Comparison of ENCODE assay signal across 8 mouse cellular contexts in genomic region chr4:151108834-151109241, GRCm38 (mm10). TPM values are rescaled to one million over a fixed set of nuclear protein-coding genes. Genes with fewer than 3 reads are reported as not detected.
DNase-seq lines count a peak whose midpoint lies in the region; ATAC-seq lines count a peak whose summit lies in the region.

No protein-coding gene starts in this region.

- peak overlapping the region; percentile 99 for H3K4me2 ChIP-seq in kidney, embryonic 14.5 days (replicated peaks; ENCODE audit: low read depth, low read length)
- H3K4me2 ChIP-seq in hindbrain, embryonic 13.5 days = peak overlapping the region; percentile 82
- peak overlapping the region; percentile 82 for H3K4me2 ChIP-seq in midbrain, embryonic 12.5 days (replicated peaks)

- H3K27me3 ChIP-seq in kidney, embryonic 14.5 days (ENCODE audit: control insufficient read depth, insufficient read depth, low read length) = peaks cover 32% of the 10 kb centered on the region
- H3K27me3 ChIP-seq in hindbrain, embryonic 13.5 days = no peaks in the 10 kb centered on the region; the same call in 1 of the 2 replicates
- peaks cover 6% of the 10 kb centered on the region; the same call in 1 of the 2 replicates for H3K27me3 ChIP-seq in midbrain, embryonic 12.5 days

- no peaks in the 10 kb centered on the region for H3K4me1 ChIP-seq in kidney, embryonic 14.5 days (ENCODE audit: control insufficient read depth, insufficient read depth, low read length)
- peaks cover 2% of the 10 kb centered on the region; the same call in 1 of the 2 replicates for H3K4me1 ChIP-seq in brown adipose tissue, adult 24 weeks (ENCODE audit: control insufficient read depth, insufficient read depth, insufficient read length, low read length)
- peaks cover 35% of the 10 kb centered on the region for H3K4me1 ChIP-seq in hindbrain, embryonic 13.5 days (replicated peaks)
- H3K4me1 ChIP-seq in midbrain, embryonic 12.5 days = peaks cover 29% of the 10 kb centered on the region

- peak overlapping the region; percentile 40 for H3K9ac ChIP-seq in kidney, embryonic 14.5 days (ENCODE audit: low read depth, low read length)
- peak overlapping the region; percentile 95 for H3K9ac ChIP-seq in hindbrain, embryonic 13.5 days
- H3K9ac ChIP-seq in midbrain, embryonic 12.5 days (replicated peaks) = peak overlapping the region; percentile 95

- 2% methylated on average over 15 of the region's 20 CpGs for WGBS in kidney, embryonic 14.5 days
- 6% methylated on average over 11 of the region's 20 CpGs for WGBS in hindbrain, embryonic 13.5 days
- 7% methylated on average over 10 of the region's 20 CpGs for WGBS in midbrain, embryonic 12.5 days

- no peak for DNase-seq in kidney, postnatal 25 days
- DNase-seq in urinary bladder, postnatal 36 days (ENCODE audit: low spot score in 2 of 2) = no peak
- DNase-seq in thymus, adult 18-20 months = no peak
- no peak for DNase-seq in frontal cortex, adult 2 months (ENCODE audit: extremely low spot score in 1 of 2, low spot score in 1 of 2)

- peak overlapping the region; percentile 76 for H3K4me3 ChIP-seq in kidney, embryonic 14.5 days (ENCODE audit: low read length)
- H3K4me3 ChIP-seq in brown adipose tissue, adult 24 weeks (ENCODE audit: insufficient read depth, low read depth, low read length) = peak overlapping the region; percentile 55
- peak overlapping the region; percentile 88 for H3K4me3 ChIP-seq in hindbrain, embryonic 13.5 days
- H3K4me3 ChIP-seq in midbrain, embryonic 12.5 days = peak overlapping the region; percentile 87

- no peak for ATAC-seq in kidney, embryonic 14.5 days (ENCODE audit: low FRiP score, low TSS enrichment)
- no peak for ATAC-seq in hindbrain, embryonic 13.5 days (ENCODE audit: low FRiP score)
- ATAC-seq in midbrain, embryonic 12.5 days (ENCODE audit: low FRiP score, low read depth) = no peak

- no peaks in the 10 kb centered on the region for H3K36me3 ChIP-seq in kidney, embryonic 14.5 days (ENCODE audit: control insufficient read depth, insufficient read depth, low read length)
- H3K36me3 ChIP-seq in hindbrain, embryonic 13.5 days = no peaks in the 10 kb centered on the region
- no peaks in the 10 kb centered on the region for H3K36me3 ChIP-seq in midbrain, embryonic 12.5 days

- no peak overlapping the region for H3K27ac ChIP-seq in kidney, embryonic 14.5 days (ENCODE audit: low read depth, low read length)
- no peak overlapping the region for H3K27ac ChIP-seq in brown adipose tissue, adult 24 weeks (replicated peaks; ENCODE audit: low read depth, low read length)
- H3K27ac ChIP-seq in hindbrain, embryonic 13.5 days = peak overlapping the region; percentile 98
- H3K27ac ChIP-seq in midbrain, embryonic 12.5 days (replicated peaks) = peak overlapping the region; percentile 95

- no peaks in the 10 kb centered on the region for H3K9me3 ChIP-seq in kidney, embryonic 14.5 days (ENCODE audit: control insufficient read depth, low read length)
- H3K9me3 ChIP-seq in hindbrain, embryonic 13.5 days = no peaks in the 10 kb centered on the region
- no peaks in the 10 kb centered on the region for H3K9me3 ChIP-seq in midbrain, embryonic 12.5 days

RNA-seq across cellular contexts. Expression of gene Gm13090, which starts 19.5 kb away (rescaled TPM):
- not detected in 2 replicates for polyA plus RNA-seq in kidney, embryonic 14.5 days (2014; fragmentation: Nextera tagmentation; extraction: Ambion mirVana)
- not detected in 2 replicates for polyA plus RNA-seq in brown adipose tissue, adult 24 weeks (2012; ENCODE audit: insufficient read depth, insufficient read length, missing spikeins)
- polyA plus RNA-seq in hindbrain, embryonic 13.5 days (2015; fragmentation: Nextera tagmentation; extraction: Ambion mirVana) = not detected in 2 replicates
- polyA plus RNA-seq in midbrain, embryonic 12.5 days (2016; fragmentation: Nextera tagmentation; extraction: Ambion mirVana) = 0.43 TPM in 1 of 2 replicates, not detected in the other
- not detected in 2 replicates for polyA plus RNA-seq in frontal cortex, adult 2 months (2012; rRNA removed)

RNA-seq across cellular contexts. Expression of gene Vamp3, which starts 51.1 kb away (rescaled TPM):
- 77.4 and 115 TPM in 2 replicates for polyA plus RNA-seq in kidney, embryonic 14.5 days (2014; fragmentation: Nextera tagmentation; extraction: Ambion mirVana)
- 79.5 and 80.6 TPM in 2 replicates for polyA plus RNA-seq in brown adipose tissue, adult 24 weeks (2012; ENCODE audit: insufficient read depth, insufficient read length, missing spikeins)
- polyA plus RNA-seq in hindbrain, embryonic 13.5 days (2015; fragmentation: Nextera tagmentation; extraction: Ambion mirVana) = 59.9 and 61.5 TPM in 2 replicates
- polyA plus RNA-seq in midbrain, embryonic 12.5 days (2016; fragmentation: Nextera tagmentation; extraction: Ambion mirVana) = 79.3 and 88.8 TPM in 2 replicates
- 53.5 and 55.8 TPM in 2 replicates for polyA plus RNA-seq in frontal cortex, adult 2 months (2012; rRNA removed)

Comparison
In these comparisons a context has a peak if more than half of its experiments do, and no peak if none do; other contexts are left out.
1. H3K27ac ChIP-seq: peak in hindbrain, embryonic 13.5 days (single experiment) and midbrain, embryonic 12.5 days (single experiment); none in kidney, embryonic 14.5 days (single experiment) and brown adipose tissue, adult 24 weeks (single experiment).
2. H3K9ac ChIP-seq: peak in every context shown above with its lines; median percentile 95 in hindbrain, embryonic 13.5 days; 95 in midbrain, embryonic 12.5 days; 40 in kidney, embryonic 14.5 days.
3. Peak in every context shown above with its lines, with median percentiles within 50 percentile points of each other: H3K4me2 ChIP-seq and H3K4me3 ChIP-seq.